Mouse (Mus musculus): ENCODE measurements at regions not wholly inside any gene's neighbourhood (a gene's known extent, or its start where the extent isn't known, plus 50 kb on each side); places are given as distances from the start of the nearest gene placed in this dataset.

GRCm38 (mm10) chr17:83988897-83989296 lies 141.1 kb upstream of the Haao start:
- ATAC-seq (ENCODE audit: low FRiP score, low TSS enrichment) = no peak
- Histone ChIP-seq H3K9ac (replicated peaks; ENCODE audit: low read length) (no peak overlapping the region), H3K9me3 (ENCODE audit: low read length) (no peaks in the 10 kb centered on the region; the same call in 1 of the 2 replicates), H3K4me2 (replicated peaks; ENCODE audit: low read depth, low read length) (no peak overlapping the region), H3K4me3 (ENCODE audit: low read length) (no peak overlapping the region), H3K27me3 (ENCODE audit: insufficient read depth, low read length) (no peaks in the 10 kb centered on the region), H3K4me1 (ENCODE audit: insufficient read depth, low read length) (peaks cover 61% of the 10 kb centered on the region), H3K27ac (ENCODE audit: low read length) (peak overlapping the region; percentile 85), H3K36me3 (ENCODE audit: insufficient read depth, low read length) (no peaks in the 10 kb centered on the region)
- WGBS = 41% methylated on average over 6 of the region's 6 CpGs

DNA sequence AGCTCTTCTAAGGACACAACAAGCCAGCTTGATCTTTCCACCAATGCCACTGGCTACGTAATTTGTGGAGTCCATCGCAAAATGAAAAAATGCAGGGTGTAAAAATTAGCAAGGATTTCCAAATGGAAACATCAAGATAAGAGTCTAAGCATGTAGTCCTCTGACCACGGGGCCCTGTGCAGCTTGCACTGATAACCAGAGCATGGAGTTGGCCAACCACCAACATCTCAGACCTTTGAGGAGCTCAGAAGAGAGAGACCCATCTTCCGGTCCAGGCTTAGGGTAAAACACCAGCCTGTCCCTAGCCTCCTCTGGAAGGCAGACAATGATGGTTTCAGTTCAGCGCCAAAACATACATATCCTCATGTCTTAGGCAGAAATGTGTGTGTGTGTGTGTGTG lies 140.4 kb upstream of the Haao start:
- Histone ChIP-seq H3K4me2 (replicated peaks; ENCODE audit: low read depth, low read length) (no peak overlapping the region), H3K9ac (replicated peaks; ENCODE audit: low read length) (no peak overlapping the region), H3K9me3 (ENCODE audit: low read length) (no peaks in the 10 kb centered on the region; the same call in 1 of the 2 replicates), H3K27me3 (ENCODE audit: insufficient read depth, low read length) (no peaks in the 10 kb centered on the region), H3K4me1 (ENCODE audit: insufficient read depth, low read length) (peaks cover 66% of the 10 kb centered on the region), H3K4me3 (ENCODE audit: low read length) (no peak overlapping the region), H3K36me3 (ENCODE audit: insufficient read depth, low read length) (no peaks in the 10 kb centered on the region), H3K27ac (ENCODE audit: low read length) (peak overlapping the region; percentile 21; the same call in 1 of the 2 replicates)
- 83% methylated on average over 5 of the region's 5 CpGs for WGBS
- no peak for ATAC-seq (ENCODE audit: low FRiP score, low TSS enrichment)

DNA sequence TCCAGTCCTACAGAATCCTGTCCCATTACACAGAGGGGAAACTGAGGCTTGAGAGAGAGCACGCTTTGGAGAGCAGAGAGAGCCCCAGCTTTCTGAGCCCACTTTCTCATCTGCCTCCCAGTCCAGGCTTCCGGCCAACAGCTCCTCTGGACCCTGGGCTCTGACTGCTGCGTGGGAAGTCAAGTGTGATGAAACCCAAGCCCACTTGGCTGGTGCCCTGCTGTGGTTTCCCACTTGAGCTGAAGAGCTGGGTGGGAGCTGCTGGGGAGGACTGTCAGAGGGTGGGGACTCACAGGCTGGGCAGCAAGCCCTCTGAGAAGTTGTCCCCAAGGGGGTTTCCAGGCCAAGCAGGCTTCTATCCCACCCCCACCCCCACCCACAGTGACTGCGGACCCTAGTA lies 139.9 kb upstream of the Haao start:
- Histone ChIP-seq H3K9me3 (ENCODE audit: low read length) (no peaks in the 10 kb centered on the region; the same call in 1 of the 2 replicates), H3K9ac (replicated peaks; ENCODE audit: low read length) (no peak overlapping the region), H3K36me3 (ENCODE audit: insufficient read depth, low read length) (no peaks in the 10 kb centered on the region), H3K27me3 (ENCODE audit: insufficient read depth, low read length) (no peaks in the 10 kb centered on the region), H3K4me1 (ENCODE audit: insufficient read depth, low read length) (peaks cover 70% of the 10 kb centered on the region), H3K27ac (ENCODE audit: low read length) (peak overlapping the region; percentile 21; the same call in 1 of the 2 replicates), H3K4me3 (ENCODE audit: low read length) (no peak overlapping the region), H3K4me2 (replicated peaks; ENCODE audit: low read depth, low read length) (no peak overlapping the region)
- WGBS = 72% methylated on average over 4 of the region's 4 CpGs
- no peak for ATAC-seq (ENCODE audit: low FRiP score, low TSS enrichment)

DNA sequence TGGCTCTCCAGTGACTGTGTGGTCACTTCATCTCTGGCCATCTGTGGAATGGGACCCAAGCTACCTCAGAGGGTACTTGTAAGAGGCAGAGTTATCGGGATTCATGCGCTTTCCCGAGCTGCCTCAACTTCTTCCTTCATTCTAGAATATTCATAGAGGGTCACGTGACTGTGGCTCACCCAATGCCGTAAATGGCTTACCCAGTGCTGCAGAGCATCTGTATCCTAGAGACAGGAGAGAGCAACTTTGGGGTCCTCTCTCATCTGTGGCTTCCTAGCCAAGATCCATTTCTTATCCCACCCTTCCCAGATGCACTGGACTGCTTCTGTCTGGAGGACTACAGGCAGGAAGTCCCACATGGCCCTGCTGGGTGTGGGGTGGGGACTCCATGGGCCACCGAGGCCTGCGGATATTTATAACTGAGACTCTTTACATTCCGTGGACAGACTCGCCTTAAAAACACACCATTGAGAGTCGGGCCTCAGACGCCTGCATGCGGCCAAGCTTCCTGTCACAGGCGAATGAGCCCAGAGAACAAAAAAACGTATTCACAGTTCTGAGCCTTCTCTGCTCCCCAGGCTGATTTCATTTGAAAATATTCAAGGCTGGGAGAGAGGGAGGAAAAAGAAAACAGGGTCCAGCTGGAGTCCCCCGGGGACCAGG lies 138.3 kb upstream of the Haao start:
- peak overlapping the region; percentile 83 for H3K27ac ChIP-seq (ENCODE audit: low read length)
- H3K4me2 ChIP-seq (replicated peaks; ENCODE audit: low read depth, low read length) = no peak overlapping the region
- no peaks in the 10 kb centered on the region for H3K27me3 ChIP-seq (ENCODE audit: insufficient read depth, low read length)
- H3K36me3 ChIP-seq (ENCODE audit: insufficient read depth, low read length) = no peaks in the 10 kb centered on the region
- WGBS = 30% methylated on average over 15 of the region's 15 CpGs
- no peaks in the 10 kb centered on the region; the same call in 1 of the 2 replicates for H3K9me3 ChIP-seq (ENCODE audit: low read length)
- H3K4me1 ChIP-seq (ENCODE audit: insufficient read depth, low read length) = peaks cover 81% of the 10 kb centered on the region
- no peak overlapping the region for H3K4me3 ChIP-seq (ENCODE audit: low read length)
- H3K9ac ChIP-seq (replicated peaks; ENCODE audit: low read length) = peak overlapping the region; percentile 31; the same call in 1 of the 2 replicates
- ATAC-seq (ENCODE audit: low FRiP score, low TSS enrichment) = peak; percentile 24; the same call in 1 of the 2 replicates

- 8% methylated on average over 17 of the region's 17 CpGs for WGBS
- H3K4me2 ChIP-seq (replicated peaks; ENCODE audit: low read depth, low read length) = no peak overlapping the region
- H3K36me3 ChIP-seq (ENCODE audit: insufficient read depth, low read length) = no peaks in the 10 kb centered on the region
- H3K9ac ChIP-seq (replicated peaks; ENCODE audit: low read length) = peak overlapping the region; percentile 42
- no peak overlapping the region for H3K4me3 ChIP-seq (ENCODE audit: low read length)
- H3K27ac ChIP-seq (ENCODE audit: low read length) = peak overlapping the region; percentile 83
- ATAC-seq (ENCODE audit: low FRiP score, low TSS enrichment) = peak; percentile 39
- H3K27me3 ChIP-seq (ENCODE audit: insufficient read depth, low read length) = no peaks in the 10 kb centered on the region
- H3K4me1 ChIP-seq (ENCODE audit: insufficient read depth, low read length) = peaks cover 75% of the 10 kb centered on the region
- no peaks in the 10 kb centered on the region; the same call in 1 of the 2 replicates for H3K9me3 ChIP-seq (ENCODE audit: low read length)
These were observed 137.6 kb upstream of the Haao start for GRCm38 (mm10) chr17:83985333-83985790.

- no peak for ATAC-seq (ENCODE audit: low FRiP score, low TSS enrichment)
- H3K4me2 ChIP-seq (replicated peaks; ENCODE audit: low read depth, low read length) = no peak overlapping the region
These were observed 136.2 kb upstream of the Haao start for GRCm38 (mm10) chr17:83983837-83984388.

GRCm38 (mm10) chr17:83983070-83983836 lies 135.5 kb upstream of the Haao start:
- peak overlapping the region; percentile 51 for H3K9ac ChIP-seq (replicated peaks; ENCODE audit: low read length)

More at GRCm38 (mm10) chr17:83983837-83984388, 136.2 kb upstream of the Haao start:
- Histone ChIP-seq H3K27me3 (ENCODE audit: insufficient read depth, low read length) (no peaks in the 10 kb centered on the region), H3K4me3 (ENCODE audit: low read length) (no peak overlapping the region), H3K36me3 (ENCODE audit: insufficient read depth, low read length) (no peaks in the 10 kb centered on the region), H3K4me1 (ENCODE audit: insufficient read depth, low read length) (peaks cover 72% of the 10 kb centered on the region), H3K9ac (replicated peaks; ENCODE audit: low read length) (no peak overlapping the region), H3K9me3 (ENCODE audit: low read length) (no peaks in the 10 kb centered on the region; the same call in 1 of the 2 replicates), H3K27ac (ENCODE audit: low read length) (peak overlapping the region; percentile 83)
- WGBS = 85% methylated on average over 9 of the region's 9 CpGs

DNA sequence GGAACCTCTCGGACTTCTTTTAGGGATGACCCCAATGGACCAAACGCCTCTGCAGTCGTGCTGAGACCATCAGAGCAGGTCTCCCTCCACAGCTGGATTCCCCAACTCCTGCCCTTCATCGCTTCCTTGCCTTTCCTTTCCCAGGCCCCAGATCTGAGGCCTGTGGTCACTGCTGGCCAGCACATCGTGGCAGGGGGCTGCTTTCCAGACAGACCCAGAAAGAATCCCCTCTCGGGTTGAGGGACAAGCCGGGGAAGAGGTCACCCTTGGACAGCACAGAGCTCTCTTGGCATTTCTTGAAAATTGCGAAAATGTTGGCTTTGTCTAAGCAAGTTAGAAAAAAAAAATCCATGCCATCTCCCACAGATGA lies 134.9 kb upstream of the Haao start:
- Histone ChIP-seq H3K4me1 (ENCODE audit: insufficient read depth, low read length) (peaks cover 64% of the 10 kb centered on the region), H3K36me3 (ENCODE audit: insufficient read depth, low read length) (no peaks in the 10 kb centered on the region), H3K27ac (ENCODE audit: low read length) (peak overlapping the region; percentile 96), H3K4me2 (replicated peaks; ENCODE audit: low read depth, low read length) (no peak overlapping the region), H3K4me3 (ENCODE audit: low read length) (no peak overlapping the region), H3K9me3 (ENCODE audit: low read length) (no peaks in the 10 kb centered on the region; the same call in 1 of the 2 replicates), H3K27me3 (ENCODE audit: insufficient read depth, low read length) (no peaks in the 10 kb centered on the region), H3K9ac (replicated peaks; ENCODE audit: low read length) (peak overlapping the region; percentile 51)
- no peak for ATAC-seq (ENCODE audit: low FRiP score, low TSS enrichment)
- 46% methylated on average over 8 of the region's 8 CpGs for WGBS

More at GRCm38 (mm10) chr17:83983070-83983836, 135.5 kb upstream of the Haao start:
- Histone ChIP-seq H3K4me2 (replicated peaks; ENCODE audit: low read depth, low read length) (no peak overlapping the region), H3K9me3 (ENCODE audit: low read length) (no peaks in the 10 kb centered on the region; the same call in 1 of the 2 replicates), H3K27me3 (ENCODE audit: insufficient read depth, low read length) (no peaks in the 10 kb centered on the region), H3K4me1 (ENCODE audit: insufficient read depth, low read length) (peaks cover 69% of the 10 kb centered on the region), H3K27ac (ENCODE audit: low read length) (peak overlapping the region; percentile 96), H3K36me3 (ENCODE audit: insufficient read depth, low read length) (no peaks in the 10 kb centered on the region), H3K4me3 (ENCODE audit: low read length) (no peak overlapping the region)
- peak; percentile 56 for ATAC-seq (ENCODE audit: low FRiP score, low TSS enrichment)
- 32% methylated on average over 18 of the region's 18 CpGs for WGBS

- H3K4me3 ChIP-seq (ENCODE audit: low read length) = no peak overlapping the region
- ATAC-seq (ENCODE audit: low FRiP score, low TSS enrichment) = no peak
- H3K9me3 ChIP-seq (ENCODE audit: low read length) = no peaks in the 10 kb centered on the region
- H3K27ac ChIP-seq (ENCODE audit: low read length) = peak overlapping the region; percentile 22; the same call in 1 of the 2 replicates
- H3K4me2 ChIP-seq (replicated peaks; ENCODE audit: low read depth, low read length) = no peak overlapping the region
- no peak overlapping the region for H3K9ac ChIP-seq (replicated peaks; ENCODE audit: low read length)
- H3K4me1 ChIP-seq (ENCODE audit: insufficient read depth, low read length) = peaks cover 35% of the 10 kb centered on the region
- H3K36me3 ChIP-seq (ENCODE audit: insufficient read depth, low read length) = no peaks in the 10 kb centered on the region
- no peaks in the 10 kb centered on the region for H3K27me3 ChIP-seq (ENCODE audit: insufficient read depth, low read length)
- WGBS = 64% methylated on average over 7 of the region's 7 CpGs
These were observed 131.2 kb upstream of the Haao start for GRCm38 (mm10) chr17:83978858-83979470.
